Mouse (Mus musculus) liver, adult 2 months (tissue): Measurements from ENCODE around the gene Dnm3.

ENCODE experiments used
- CTCF ChIP-seq: fragments of 200-500 bp; IDR thresholded peaks from 2 replicates; pipeline ENCODE4 v1.5.1; 2011; ENCODE audit warnings: low read depth, low read length, control low read depth
- POLR2A ChIP-seq: fragments of 200-500 bp; IDR thresholded peaks from 2 replicates; pipeline ENCODE4 v1.6.1; 2011; ENCODE audit warnings: low read length, control low read depth; ENCODE audit not compliant: insufficient read depth; ENCODE audit errors: extremely low read depth

DNA sequence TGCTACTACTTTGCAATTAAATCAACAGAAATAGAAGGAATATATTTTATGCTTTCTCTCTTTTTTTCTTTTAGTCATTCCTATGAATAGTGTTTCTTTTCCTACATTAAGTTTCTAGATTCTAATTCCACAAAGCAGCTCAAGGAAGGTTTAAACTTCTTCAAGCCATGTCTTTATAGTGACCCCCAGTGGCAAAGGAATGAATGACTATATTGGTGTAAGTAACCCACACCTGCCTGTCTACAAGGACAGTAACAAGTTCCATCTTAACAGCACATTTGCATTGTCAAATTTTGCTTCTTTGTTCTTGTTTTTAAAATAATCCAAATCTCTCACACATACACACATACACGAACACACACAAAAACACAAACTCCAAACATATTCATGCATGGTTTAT lies 141.2 kb downstream of the Dnm3 start:
- TF ChIP-seq CTCF (0 out of 2 replicates have a peak, but pooled peaks have one; percentile 16), POLR2A (no peak)
